Mouse (Mus musculus) colon, adult 2 months (tissue): ENCODE measurements around the gene 8030411F24Rik. TPM values are rescaled to one million over a fixed set of nuclear protein-coding genes. Genes with fewer than 3 reads are reported as not detected.

Experiments
- polyA plus RNA-seq: library from polyadenylated mRNA; depleted of rRNA; stranded (reverse); fragments of >200 nt; gene quantifications from 2 replicates; pipeline ENCODE4 v1.2.3, GENCODE M21; 2012; rRNA removed

Gene 8030411F24Rik
- polyA plus RNA-seq: not detected in 2 replicates

GRCm38 (mm10) chr2:148781709-148782108 is at the start of gene 8030411F24Rik:
8030411F24Rik (plus strand) TSS chr2:148782009.

GRCm38 (mm10) chr2:148732327-148733000 is 49.3 kb upstream of the 8030411F24Rik start, which contains the start of gene Napb:
Napb (minus strand) TSS chr2:148732467.

GRCm38 (mm10) chr2:148750058-148750457 is 31.8 kb upstream of the 8030411F24Rik start, which contains the start of gene Cstl1:
Cstl1 (plus strand) TSS chr2:148750358.

GRCm38 (mm10) chr2:148771397-148771796 is 10.4 kb upstream of the 8030411F24Rik start, which contains the start of gene Cst11:
Cst11 (minus strand) TSS chr2:148771497.

GRCm38 (mm10) chr2:148789142-148789541 is 7.3 kb downstream of the 8030411F24Rik start, which contains the start of gene Cst12:
Cst12 (plus strand) TSS chr2:148789361.

GRCm38 (mm10) chr2:148798485-148798884 is 16.7 kb downstream of the 8030411F24Rik start, which contains the start of gene Cst8:
Cst8 (plus strand) TSS chr2:148798785.

GRCm38 (mm10) chr2:148819909-148820308 is 38.1 kb downstream of the 8030411F24Rik start, which contains the start of gene Cst13:
Cst13 (plus strand) TSS chr2:148820081.

GRCm38 (mm10) chr2:148834912-148835311 is 53.1 kb downstream of the 8030411F24Rik start, which contains the start of gene Cst9:
Cst9 (plus strand) TSS chr2:148835147.

Other genes starting within 250 kb of the 8030411F24Rik start
- 13.7 and 18.7 TPM in 2 replicates for gene Nxt1, start 109.4 kb upstream of the 8030411F24Rik start, polyA plus RNA-seq
- gene Gzf1, start 101.0 kb upstream of the 8030411F24Rik start, polyA plus RNA-seq: 7.1 and 9.3 TPM in 2 replicates
- 0.52 and 0.54 TPM in 2 replicates for gene Napb, start 49.5 kb upstream of the 8030411F24Rik start, polyA plus RNA-seq
- not detected in 2 replicates for gene Cstl1, start 31.7 kb upstream of the 8030411F24Rik start, polyA plus RNA-seq
- gene Cst11, start 10.5 kb upstream of the 8030411F24Rik start, polyA plus RNA-seq: not detected in 2 replicates
- not detected in 2 replicates for gene Cst12, start 7.4 kb downstream of the 8030411F24Rik start, polyA plus RNA-seq
- not detected in 2 replicates for gene Cst8, start 16.8 kb downstream of the 8030411F24Rik start, polyA plus RNA-seq
- gene Cst13, start 38.1 kb downstream of the 8030411F24Rik start, polyA plus RNA-seq: not detected in 2 replicates
- gene Cst9, start 53.1 kb downstream of the 8030411F24Rik start, polyA plus RNA-seq: not detected in 2 replicates
- gene 9230104L09Rik, start 83.0 kb downstream of the 8030411F24Rik start, polyA plus RNA-seq: not detected in 2 replicates
- gene Cst3, start 93.7 kb downstream of the 8030411F24Rik start, polyA plus RNA-seq: 633 and 659 TPM in 2 replicates
- gene Gm1330, start 221.2 kb downstream of the 8030411F24Rik start, polyA plus RNA-seq: not detected in 2 replicates
- not detected in 2 replicates for gene Gm10750, start 235.2 kb downstream of the 8030411F24Rik start, polyA plus RNA-seq